Mouse (Mus musculus): ENCODE measurements around the gene Metap2. TPM values are rescaled to one million over a fixed set of nuclear protein-coding genes. Genes with fewer than 3 reads are reported as not detected.
A peak's percentile ranks its signal among the peaks of the same experiment; 100 is the strongest.

The Metap2 gene
- polyA plus RNA-seq (2015; fragmentation: Nextera tagmentation; extraction: Ambion mirVana), result 159 and 172 TPM in 2 replicates

GRCm38 (mm10) chr10:93897043-93897646, at the start of gene Metap2:
TSS of gene Metap2 (minus strand) at chr10:93897093.
- no peak within 1 kb of the TSS for H3K4me2 ChIP-seq
- no peak within 1 kb of the TSS for H3K4me3 ChIP-seq (replicated peaks)
- no peaks in the 10 kb centered on the region for H3K36me3 ChIP-seq
- WGBS, result 67% methylated on average over 7 of the region's 7 CpGs
- H3K27me3 ChIP-seq (replicated peaks), result no peaks in the 10 kb centered on the region
- no peak for ATAC-seq (ENCODE audit: low FRiP score)
- no peaks in the 10 kb centered on the region for H3K9me3 ChIP-seq (replicated peaks)
- no peak within 1 kb of the TSS for H3K9ac ChIP-seq (replicated peaks)
- no peak within 1 kb of the TSS for H3K27ac ChIP-seq (replicated peaks)
- no peaks in the 10 kb centered on the region for H3K4me1 ChIP-seq

DNA sequence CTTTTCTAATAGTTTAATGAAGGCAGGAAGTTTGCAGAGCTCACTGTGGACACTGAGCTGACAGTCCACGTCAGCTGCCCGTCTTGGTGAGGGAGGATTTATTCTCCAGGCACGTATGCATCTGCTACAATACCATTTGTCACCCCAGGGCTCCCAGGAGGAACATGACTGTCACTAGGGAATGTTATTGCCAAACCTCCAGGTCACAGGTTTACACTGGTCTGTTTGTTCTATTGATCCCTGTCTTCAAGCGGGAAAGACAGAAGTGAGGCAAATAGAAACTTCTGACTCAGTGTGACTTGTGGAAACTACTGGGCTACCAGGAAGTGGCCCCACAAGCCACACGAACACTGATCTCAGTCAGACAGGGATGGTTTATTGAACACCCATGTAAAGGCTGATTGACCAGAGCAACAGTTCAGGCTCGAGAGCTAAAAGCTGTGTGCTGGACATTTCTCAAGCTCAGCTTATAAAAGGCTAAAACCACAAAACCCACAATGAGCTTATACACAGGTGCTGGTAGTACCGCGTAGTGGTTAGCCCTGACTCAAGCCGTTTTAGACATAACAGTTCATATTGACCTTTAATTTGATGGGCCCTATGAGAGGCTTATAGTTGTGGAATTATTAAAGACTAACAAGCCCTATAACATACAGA, 49.1 kb upstream of the Metap2 start:
- Histone ChIP-seq H3K9me3 (replicated peaks) (no peaks in the 10 kb centered on the region), H3K36me3 (no peaks in the 10 kb centered on the region), H3K9ac (replicated peaks) (no peak overlapping the region), H3K4me1 (peaks cover 5% of the 10 kb centered on the region; the same call in 1 of the 2 replicates), H3K27ac (replicated peaks) (no peak overlapping the region), H3K4me2 (no peak overlapping the region), H3K4me3 (replicated peaks) (no peak overlapping the region), H3K27me3 (replicated peaks) (no peaks in the 10 kb centered on the region)
- no peak for ATAC-seq (ENCODE audit: low FRiP score)
- 48% methylated on average over 9 of the region's 9 CpGs for WGBS

DNA sequence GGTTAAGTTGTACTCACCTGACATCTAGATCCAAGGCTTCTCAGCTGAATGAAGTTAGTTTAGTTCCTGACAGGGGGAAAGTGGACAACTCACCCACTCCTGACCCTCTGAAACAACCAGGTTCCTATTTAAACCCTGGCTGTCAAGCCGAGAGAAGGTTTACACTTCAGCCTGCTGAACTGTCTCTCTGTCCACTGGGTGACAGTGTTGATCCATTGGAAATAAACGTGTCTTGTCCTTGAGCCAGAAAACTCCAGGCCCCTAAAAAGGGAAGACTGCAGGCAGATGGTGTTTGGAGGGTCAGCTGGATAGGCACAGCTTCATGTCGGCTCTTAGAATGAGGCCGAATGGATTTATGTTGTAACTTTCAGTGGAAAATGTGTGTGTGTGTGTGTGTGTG, 48.5 kb upstream of the Metap2 start:
- H3K9ac ChIP-seq (replicated peaks), result no peak overlapping the region
- no peaks in the 10 kb centered on the region for H3K27me3 ChIP-seq (replicated peaks)
- no peaks in the 10 kb centered on the region for H3K9me3 ChIP-seq (replicated peaks)
- H3K27ac ChIP-seq (replicated peaks), result no peak overlapping the region
- peaks cover 5% of the 10 kb centered on the region; the same call in 1 of the 2 replicates for H3K4me1 ChIP-seq
- no peak overlapping the region for H3K4me2 ChIP-seq
- no peak overlapping the region for H3K4me3 ChIP-seq (replicated peaks)
- no peak for ATAC-seq (ENCODE audit: low FRiP score)
- no peaks in the 10 kb centered on the region for H3K36me3 ChIP-seq
- 12% methylated on average over 4 of the region's 4 CpGs for WGBS

GRCm38 (mm10) chr10:93944241-93944640, 47.3 kb upstream of the Metap2 start:
- Histone ChIP-seq H3K4me3 (replicated peaks) (no peak overlapping the region), H3K27ac (replicated peaks) (no peak overlapping the region), H3K9ac (replicated peaks) (no peak overlapping the region), H3K4me1 (peaks cover 5% of the 10 kb centered on the region; the same call in 1 of the 2 replicates), H3K4me2 (no peak overlapping the region), H3K36me3 (no peaks in the 10 kb centered on the region), H3K9me3 (replicated peaks) (no peaks in the 10 kb centered on the region), H3K27me3 (replicated peaks) (no peaks in the 10 kb centered on the region)
- WGBS, result 25% methylated on average over 5 of the region's 5 CpGs
- no peak for ATAC-seq (ENCODE audit: low FRiP score)

- WGBS, result 81% methylated on average over 5 of the region's 5 CpGs
- H3K9me3 ChIP-seq (replicated peaks), result no peaks in the 10 kb centered on the region
- no peaks in the 10 kb centered on the region for H3K36me3 ChIP-seq
- H3K27ac ChIP-seq (replicated peaks), result no peak overlapping the region
- H3K4me2 ChIP-seq, result no peak overlapping the region
- H3K9ac ChIP-seq (replicated peaks), result no peak overlapping the region
- no peak overlapping the region for H3K4me3 ChIP-seq (replicated peaks)
- no peaks in the 10 kb centered on the region for H3K27me3 ChIP-seq (replicated peaks)
- H3K4me1 ChIP-seq, result peaks cover 5% of the 10 kb centered on the region; the same call in 1 of the 2 replicates
- no peak for ATAC-seq (ENCODE audit: low FRiP score)
These were observed 43.4 kb upstream of the Metap2 start for GRCm38 (mm10) chr10:93940279-93940678.

DNA sequence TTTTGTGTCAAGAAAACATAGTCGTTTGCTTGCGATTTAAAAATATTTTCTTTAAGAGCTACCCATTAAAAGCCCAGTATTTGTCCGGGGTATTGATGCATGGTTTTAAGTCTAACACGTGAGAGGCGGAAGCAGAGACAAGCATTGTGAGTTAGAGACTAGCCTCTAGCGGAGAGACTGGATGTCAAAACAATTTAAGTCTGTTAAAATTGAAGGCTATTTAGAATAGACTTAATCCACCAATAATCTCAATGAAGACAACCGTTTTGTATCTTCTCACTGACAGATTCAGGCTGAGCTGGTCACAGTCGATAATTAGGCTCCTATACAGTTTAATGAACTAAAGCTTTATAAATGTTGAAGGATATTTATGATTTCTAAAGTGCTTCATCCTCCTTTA, 42.8 kb upstream of the Metap2 start:
- H3K27ac ChIP-seq (replicated peaks), result no peak overlapping the region
- no peaks in the 10 kb centered on the region for H3K27me3 ChIP-seq (replicated peaks)
- no peaks in the 10 kb centered on the region for H3K9me3 ChIP-seq (replicated peaks)
- H3K36me3 ChIP-seq, result no peaks in the 10 kb centered on the region
- no peak overlapping the region for H3K9ac ChIP-seq (replicated peaks)
- peaks cover 5% of the 10 kb centered on the region; the same call in 1 of the 2 replicates for H3K4me1 ChIP-seq
- no peak overlapping the region for H3K4me3 ChIP-seq (replicated peaks)
- ATAC-seq (ENCODE audit: low FRiP score), result no peak
- H3K4me2 ChIP-seq, result no peak overlapping the region
- 87% methylated on average over 8 of the region's 8 CpGs for WGBS

- Histone ChIP-seq H3K4me1 (peaks cover 3% of the 10 kb centered on the region; the same call in 1 of the 2 replicates), H3K27ac (replicated peaks) (no peak overlapping the region), H3K27me3 (replicated peaks) (no peaks in the 10 kb centered on the region), H3K9me3 (replicated peaks) (no peaks in the 10 kb centered on the region), H3K4me2 (no peak overlapping the region), H3K9ac (replicated peaks) (no peak overlapping the region), H3K4me3 (replicated peaks) (no peak overlapping the region), H3K36me3 (no peaks in the 10 kb centered on the region)
- WGBS, result 75% methylated on average over 20 of the region's 20 CpGs
- no peak for ATAC-seq (ENCODE audit: low FRiP score)
These were observed 42.0 kb upstream of the Metap2 start for GRCm38 (mm10) chr10:93938844-93939271.

GRCm38 (mm10) chr10:93933980-93934379, 37.1 kb upstream of the Metap2 start:
- H3K27ac ChIP-seq (replicated peaks), result no peak overlapping the region; the same call in 1 of the 2 replicates
- H3K36me3 ChIP-seq, result no peaks in the 10 kb centered on the region
- no peaks in the 10 kb centered on the region for H3K9me3 ChIP-seq (replicated peaks)
- no peak overlapping the region for H3K4me3 ChIP-seq (replicated peaks)
- peak overlapping the region; percentile 25; the same call in 1 of the 2 replicates for H3K4me2 ChIP-seq
- no peak for ATAC-seq (ENCODE audit: low FRiP score)
- 41% methylated on average over 9 of the region's 9 CpGs for WGBS
- H3K4me1 ChIP-seq, result peaks cover 6% of the 10 kb centered on the region; the same call in 1 of the 2 replicates
- no peaks in the 10 kb centered on the region for H3K27me3 ChIP-seq (replicated peaks)
- H3K9ac ChIP-seq (replicated peaks), result no peak overlapping the region

DNA sequence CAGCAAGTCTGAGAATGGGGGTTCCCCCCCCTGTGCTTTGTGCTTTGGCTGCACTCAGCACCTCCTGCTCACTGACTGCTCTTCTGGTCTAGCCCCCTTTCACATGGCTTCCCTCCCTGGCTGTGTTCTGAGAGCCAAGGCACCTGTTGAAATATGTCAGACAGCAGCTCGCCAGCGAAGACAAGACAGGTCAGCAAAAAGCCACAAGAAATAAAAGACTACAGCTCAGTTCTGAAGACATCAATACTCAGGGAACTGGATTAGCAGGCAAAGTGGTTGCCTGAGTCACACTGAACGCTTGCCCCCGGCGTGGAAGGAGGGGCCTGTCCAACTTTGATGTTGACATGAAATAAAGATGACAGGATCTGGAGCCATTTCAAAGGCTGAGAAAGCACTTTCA, 36.0 kb upstream of the Metap2 start:
- Histone ChIP-seq H3K4me1 (peaks cover 6% of the 10 kb centered on the region; the same call in 1 of the 2 replicates), H3K27ac (replicated peaks) (no peak overlapping the region), H3K9ac (replicated peaks) (no peak overlapping the region), H3K9me3 (replicated peaks) (no peaks in the 10 kb centered on the region), H3K4me2 (no peak overlapping the region), H3K27me3 (replicated peaks) (no peaks in the 10 kb centered on the region), H3K4me3 (replicated peaks) (no peak overlapping the region), H3K36me3 (no peaks in the 10 kb centered on the region)
- WGBS, result 73% methylated on average over 5 of the region's 5 CpGs
- no peak for ATAC-seq (ENCODE audit: low FRiP score)

DNA sequence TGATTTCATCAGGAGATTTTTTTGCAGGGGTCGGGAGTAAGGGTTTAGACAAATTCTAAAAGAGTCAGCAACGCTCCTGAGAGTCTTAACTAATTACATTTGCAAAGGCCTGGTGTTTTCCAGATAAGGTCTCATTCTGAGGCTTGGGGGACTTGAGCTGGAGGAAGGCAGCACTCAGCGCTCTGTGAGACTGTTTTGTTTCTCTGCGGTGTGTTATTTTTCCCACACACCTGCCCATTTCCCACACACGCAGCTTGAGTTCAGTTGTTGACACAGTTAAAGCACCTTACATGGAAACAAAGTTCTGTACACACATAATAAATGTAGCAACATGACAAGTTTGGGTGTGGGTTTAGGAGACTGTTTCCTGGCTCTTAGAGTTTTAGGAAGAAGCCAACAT, 35.1 kb upstream of the Metap2 start:
- Histone ChIP-seq H3K4me2 (no peak overlapping the region), H3K27me3 (replicated peaks) (no peaks in the 10 kb centered on the region), H3K27ac (replicated peaks) (no peak overlapping the region), H3K4me3 (replicated peaks) (no peak overlapping the region), H3K9me3 (replicated peaks) (no peaks in the 10 kb centered on the region), H3K4me1 (peaks cover 6% of the 10 kb centered on the region; the same call in 1 of the 2 replicates), H3K36me3 (no peaks in the 10 kb centered on the region), H3K9ac (replicated peaks) (no peak overlapping the region)
- WGBS, result 86% methylated on average over 5 of the region's 5 CpGs
- no peak for ATAC-seq (ENCODE audit: low FRiP score)

DNA sequence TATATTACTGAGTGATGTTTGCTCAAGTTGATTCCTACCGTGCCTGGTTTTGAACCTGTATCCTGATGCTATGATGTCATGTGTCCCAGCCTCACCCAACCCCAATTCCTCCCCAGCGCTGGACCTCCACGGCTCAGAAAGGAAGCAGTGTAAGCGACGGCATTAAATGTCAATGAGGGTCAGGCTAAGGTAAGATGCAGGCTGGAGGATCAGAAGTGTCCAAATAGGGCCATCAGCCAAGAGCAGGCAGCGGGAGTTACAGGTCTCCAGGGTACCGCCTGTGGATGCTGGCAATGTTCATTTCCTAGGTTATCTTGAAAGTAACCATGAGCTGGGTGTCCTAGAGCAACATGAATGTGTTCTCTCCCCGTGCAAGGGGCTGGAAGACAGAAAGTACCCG, 34.5 kb upstream of the Metap2 start:
- ATAC-seq (ENCODE audit: low FRiP score), result no peak
- WGBS, result 81% methylated on average over 9 of the region's 9 CpGs

GRCm38 (mm10) chr10:93930236-93930824, 33.4 kb upstream of the Metap2 start:
- Histone ChIP-seq H3K4me1 (peaks cover 6% of the 10 kb centered on the region; the same call in 1 of the 2 replicates), H3K27me3 (replicated peaks) (no peaks in the 10 kb centered on the region), H3K4me2 (no peak overlapping the region), H3K9ac (replicated peaks) (no peak overlapping the region), H3K9me3 (replicated peaks) (no peaks in the 10 kb centered on the region), H3K27ac (replicated peaks) (no peak overlapping the region), H3K4me3 (replicated peaks) (no peak overlapping the region), H3K36me3 (no peaks in the 10 kb centered on the region)
- 73% methylated on average over 4 of the region's 4 CpGs for WGBS
- ATAC-seq (ENCODE audit: low FRiP score), result no peak

More for the DNA sequence above, 34.5 kb upstream of the Metap2 start:
- Histone ChIP-seq H3K9me3 (replicated peaks) (no peaks in the 10 kb centered on the region), H3K4me3 (replicated peaks) (no peak overlapping the region), H3K27me3 (replicated peaks) (no peaks in the 10 kb centered on the region), H3K4me1 (peaks cover 6% of the 10 kb centered on the region; the same call in 1 of the 2 replicates), H3K9ac (replicated peaks) (no peak overlapping the region), H3K36me3 (no peaks in the 10 kb centered on the region), H3K27ac (replicated peaks) (no peak overlapping the region), H3K4me2 (no peak overlapping the region)

All from neural tube, embryonic 15.5 days (tissue).